Mouse (Mus musculus) cerebellum, postnatal 4 days (tissue): Measurements from ENCODE around the gene Khnyn.

Source experiments
- DNase-seq, 2 experiments: peaks; one replicate each; pipeline ENCODE4 v3.0.0; 2022; ENCODE audit warnings: low spot score in 2 of 2, mixed read lengths in 1 of 2

Gene Khnyn

GRCm38 (mm10) chr14:55918240-55919082 is 33.7 kb downstream of the Khnyn start:
- DNase-seq, result peak in 1 of 2 experiments; percentile 70

- DNase-seq, result no peak
Observed at GRCm38 (mm10) chr14:55922475-55923232, 37.9 kb downstream of the Khnyn start.

GRCm38 (mm10) chr14:55926847-55927246 is 42.1 kb downstream of the Khnyn start:
- DNase-seq, result no peak

GRCm38 (mm10) chr14:55929263-55929997 is 44.7 kb downstream of the Khnyn start:
- no peak for DNase-seq

GRCm38 (mm10) chr14:55933586-55933985 is 48.8 kb downstream of the Khnyn start:
- DNase-seq, result no peak

- no peak for DNase-seq
Observed at GRCm38 (mm10) chr14:55940070-55940800, 55.5 kb downstream of the Khnyn start.

- no peak for DNase-seq
Observed at GRCm38 (mm10) chr14:55943601-55944000, 58.9 kb downstream of the Khnyn start.

GRCm38 (mm10) chr14:55944575-55944974 is 59.8 kb downstream of the Khnyn start, which contains the start of gene Cma1:
Cma1 (minus strand) TSS chr14:55944675.
- no peak for DNase-seq

GRCm38 (mm10) chr14:55946269-55946969 is 61.7 kb downstream of the Khnyn start:
- DNase-seq, result no peak
